Mouse (Mus musculus): Measurements from ENCODE around the gene Rnf224.

GRCm38 (mm10) chr2:25240723-25241437 is 4.3 kb upstream of the Rnf224 start:
- TF ChIP-seq NRF1 (IDR thresholded peaks at IDR 0.05; ENCODE audit: insufficient read depth, low read depth, low read length, poor library complexity, severe bottlenecking) = peak; percentile 82
- TF ChIP-seq ZKSCAN1 (IDR thresholded peaks at IDR 0.05; ENCODE audit: low read depth, low read length) = no peak
- TF ChIP-seq EP300 (IDR thresholded peaks at IDR 0.05; ENCODE audit: low read depth in 1 of 2, low read length in 2 of 2) = no peak
- peak; percentile 44 to 61; a peak in 3 of 4 replicates for TF ChIP-seq POLR2A (IDR thresholded peaks at IDR 0.05; ENCODE audit: control insufficient read depth in 1 of 2, insufficient read depth in 1 of 2, low read depth in 1 of 2, low read length in 2 of 2, poor library complexity in 1 of 2)
- no peak; the same call in 1 of the 2 replicates for TF ChIP-seq ETS1 (IDR thresholded peaks at IDR 0.05; ENCODE audit: low read depth, low read length)
- 0 out of 2 replicates have a peak, but pooled peaks have one; percentile 35 for TF ChIP-seq TCF12 (IDR thresholded peaks at IDR 0.05; ENCODE audit: low read depth, low read length)
- TF ChIP-seq MAFK (IDR thresholded peaks at IDR 0.05; ENCODE audit: borderline replicate concordance, low read depth, low read length) = no peak
- no peak for TF ChIP-seq UBTF (IDR thresholded peaks at IDR 0.05; ENCODE audit: borderline replicate concordance, insufficient read depth, low read depth, low read length)
